Mouse (Mus musculus) brain, embryonic 14.5 days (tissue): ENCODE results near the gene Serinc5. TPM values are rescaled to one million over a fixed set of nuclear protein-coding genes. Genes with fewer than 3 reads are reported as not detected.

Experiments used
- DNase-seq: peaks from one replicate; pipeline ENCODE4 v3.0.0-alpha.2; 2011; ENCODE audit warnings: low read depth
- CTCF ChIP-seq: fragments of 200-500 bp; IDR thresholded peaks from 2 replicates; pipeline ENCODE4 v1.5.1; 2012; ENCODE audit warnings: inconsistent platforms, mild to moderate bottlenecking, moderate library complexity, borderline replicate concordance; ENCODE audit not compliant: insufficient read depth, insufficient read length; ENCODE audit errors: extremely low read depth
- POLR2A ChIP-seq: fragments of 200-500 bp; IDR thresholded peaks from 2 replicates; pipeline ENCODE4 v1.6.1; 2012; ENCODE audit warnings: mild to moderate bottlenecking, inconsistent platforms, borderline replicate concordance; ENCODE audit not compliant: poor library complexity, insufficient read depth, insufficient read length, severe bottlenecking; ENCODE audit errors: extremely low read depth
- polyA plus RNA-seq: library from polyadenylated mRNA; depleted of rRNA; stranded (reverse); fragments of >200 nt; gene quantifications from 2 replicates; pipeline ENCODE4 v1.2.3, GENCODE M21; 2012

The Serinc5 gene
- polyA plus RNA-seq, 1 experiment, result 31.7 TPM

- no peak for DNase-seq
- no peak for TF ChIP-seq POLR2A
- no peak for TF ChIP-seq CTCF
Observed at GRCm38 (mm10) chr13:92616459-92616858, 5.6 kb downstream of the Serinc5 start.

GRCm38 (mm10) chr13:92626196-92626595 is 15.3 kb downstream of the Serinc5 start:
- no peak for DNase-seq
- no peak for TF ChIP-seq CTCF
- no peak for TF ChIP-seq POLR2A

- DNase-seq, result no peak
- TF ChIP-seq CTCF, result no peak
- no peak for TF ChIP-seq POLR2A
Observed at GRCm38 (mm10) chr13:92626725-92627124, 15.8 kb downstream of the Serinc5 start.

- no peak for DNase-seq
- no peak for TF ChIP-seq CTCF
- TF ChIP-seq POLR2A, result no peak
Observed at GRCm38 (mm10) chr13:92629509-92629908, 18.6 kb downstream of the Serinc5 start.

GRCm38 (mm10) chr13:92631450-92631849 is 20.6 kb downstream of the Serinc5 start:
- peak; percentile 41 for DNase-seq
- TF ChIP-seq POLR2A (no peak), CTCF (no peak)

GRCm38 (mm10) chr13:92632550-92632949 is 21.7 kb downstream of the Serinc5 start:
- no peak for DNase-seq
- TF ChIP-seq POLR2A (no peak), CTCF (no peak)

GRCm38 (mm10) chr13:92635040-92635439 is 24.1 kb downstream of the Serinc5 start:
- DNase-seq, result no peak
- TF ChIP-seq CTCF (no peak), POLR2A (no peak)

- no peak for DNase-seq
- no peak for TF ChIP-seq CTCF
- TF ChIP-seq POLR2A, result no peak
Observed at GRCm38 (mm10) chr13:92636226-92636909, 25.5 kb downstream of the Serinc5 start.

- TF ChIP-seq CTCF, result no peak
- TF ChIP-seq POLR2A, result no peak
- DNase-seq, result peak; percentile 90
Observed at GRCm38 (mm10) chr13:92636910-92637275, 26.0 kb downstream of the Serinc5 start.

GRCm38 (mm10) chr13:92639093-92640014 is 28.5 kb downstream of the Serinc5 start:
- TF ChIP-seq POLR2A, result no peak
- no peak for TF ChIP-seq CTCF
- DNase-seq, result no peak

- TF ChIP-seq CTCF (no peak), POLR2A (no peak)
- DNase-seq, result no peak
Observed at GRCm38 (mm10) chr13:92644199-92644598, 33.3 kb downstream of the Serinc5 start.
